Mouse (Mus musculus): ENCODE results near the gene Ergic1. TPM values are rescaled to one million over a fixed set of nuclear protein-coding genes. Genes with fewer than 3 reads are reported as not detected.
A peak's percentile ranks its signal among the peaks of the same experiment; 100 is the strongest.

The Ergic1 gene
- polyA plus RNA-seq, 2 experiments, result 157 to 222 TPM

DNA sequence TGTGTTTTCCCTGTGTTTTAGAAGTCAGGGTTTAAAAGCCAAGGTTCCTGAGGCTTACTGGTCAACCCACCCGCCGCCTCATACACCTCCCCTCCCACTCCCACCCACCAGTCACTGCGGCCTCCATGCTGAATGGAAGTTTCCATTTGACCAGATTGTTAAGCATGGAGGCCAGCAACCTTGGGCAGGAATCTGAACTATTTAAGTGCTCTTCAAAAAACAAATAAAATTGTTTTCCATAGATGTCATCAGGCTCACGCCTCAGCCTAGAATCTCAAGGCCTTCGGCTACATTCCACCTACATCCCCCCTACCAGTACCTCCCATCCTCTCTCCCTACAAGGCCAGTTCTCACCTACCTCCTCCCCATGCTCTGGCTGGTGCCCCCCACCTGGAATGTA, 57.2 kb downstream of the Ergic1 start:
- H3K9ac ChIP-seq (ENCODE audit: low read depth, low read length, severe bottlenecking), result no peak overlapping the region
- no peak overlapping the region for H3K27ac ChIP-seq (replicated peaks; ENCODE audit: low read depth, low read length)
- no peaks in the 10 kb centered on the region for H3K9me3 ChIP-seq (ENCODE audit: control insufficient read depth, low read length)
- peaks cover 52% of the 10 kb centered on the region for H3K36me3 ChIP-seq (ENCODE audit: control insufficient read depth, insufficient read depth, low read length)
- no peak for DNase-seq (ENCODE audit: low spot score)
- H3K4me1 ChIP-seq (ENCODE audit: control insufficient read depth, insufficient read depth, low read length), result peaks cover 2% of the 10 kb centered on the region; the same call in 1 of the 2 replicates
- no peak for ATAC-seq (ENCODE audit: low FRiP score, low read depth)
- H3K4me2 ChIP-seq (replicated peaks; ENCODE audit: low read depth, low read length, severe bottlenecking), result no peak overlapping the region
- no peaks in the 10 kb centered on the region for H3K27me3 ChIP-seq (ENCODE audit: control insufficient read depth, insufficient read depth, low read length)
- 81% methylated on average over 5 of the region's 5 CpGs for WGBS
- no peak overlapping the region for H3K4me3 ChIP-seq (replicated peaks; ENCODE audit: low read length)
- TF ChIP-seq POLR2A (IDR thresholded peaks at IDR 0.05; ENCODE audit: borderline replicate concordance, extremely low read depth, insufficient read depth, insufficient read length), result no peak

DNA sequence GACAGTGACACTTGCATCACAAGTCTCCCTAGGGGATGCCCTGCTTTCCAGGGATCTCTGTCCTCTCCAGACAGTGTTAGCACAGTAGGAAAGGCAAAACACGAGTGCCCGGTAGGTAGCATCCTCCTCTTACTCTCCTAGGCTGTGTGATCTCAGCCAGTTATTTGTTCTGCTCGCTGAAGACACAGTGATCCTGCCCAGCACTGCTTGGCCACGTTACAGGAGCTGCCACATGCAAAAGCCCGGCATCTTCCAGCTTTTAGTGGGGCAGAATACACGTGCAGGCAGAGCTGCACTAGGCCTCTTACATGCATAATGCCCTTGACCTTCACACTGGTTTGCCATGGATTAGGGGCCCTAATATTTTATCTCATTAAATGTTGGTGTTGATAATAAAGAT, 58.3 kb downstream of the Ergic1 start:
- no peak for DNase-seq (ENCODE audit: low spot score)

DNA sequence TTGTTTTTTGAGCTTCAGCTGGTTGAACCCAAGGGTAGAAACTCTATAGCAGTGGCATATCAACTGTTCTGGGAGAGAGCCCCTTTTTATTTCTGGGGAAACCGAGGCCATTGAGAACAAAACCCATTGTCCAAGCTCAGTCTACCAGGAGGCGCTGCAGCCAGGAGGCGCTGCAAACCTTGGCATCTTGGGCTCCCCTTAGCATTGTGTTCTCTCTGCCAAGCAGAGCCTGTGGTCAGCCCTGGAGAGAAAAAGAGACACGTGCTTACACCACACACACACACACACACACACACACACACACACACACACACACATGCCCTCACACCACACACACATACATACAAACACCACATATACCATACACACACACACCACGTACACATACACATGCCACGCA, 59.0 kb downstream of the Ergic1 start:
- H3K27ac ChIP-seq (replicated peaks; ENCODE audit: low read depth, low read length), result no peak overlapping the region
- TF ChIP-seq POLR2A (IDR thresholded peaks at IDR 0.05; ENCODE audit: borderline replicate concordance, extremely low read depth, insufficient read depth, insufficient read length), result no peak

More for the DNA sequence above, 58.3 kb downstream of the Ergic1 start:
- Histone ChIP-seq H3K9ac (ENCODE audit: low read depth, low read length, severe bottlenecking) (no peak overlapping the region), H3K9me3 (ENCODE audit: control insufficient read depth, low read length) (no peaks in the 10 kb centered on the region), H3K4me1 (ENCODE audit: control insufficient read depth, insufficient read depth, low read length) (peaks cover 2% of the 10 kb centered on the region; the same call in 1 of the 2 replicates), H3K4me3 (replicated peaks; ENCODE audit: low read length) (no peak overlapping the region), H3K27ac (replicated peaks; ENCODE audit: low read depth, low read length) (no peak overlapping the region), H3K36me3 (ENCODE audit: control insufficient read depth, insufficient read depth, low read length) (peaks cover 54% of the 10 kb centered on the region), H3K27me3 (ENCODE audit: control insufficient read depth, insufficient read depth, low read length) (no peaks in the 10 kb centered on the region), H3K4me2 (replicated peaks; ENCODE audit: low read depth, low read length, severe bottlenecking) (no peak overlapping the region)
- TF ChIP-seq POLR2A (IDR thresholded peaks at IDR 0.05; ENCODE audit: borderline replicate concordance, extremely low read depth, insufficient read depth, insufficient read length), result no peak
- no peak for ATAC-seq (ENCODE audit: low FRiP score, low read depth)
- 88% methylated on average over 6 of the region's 6 CpGs for WGBS

DNA sequence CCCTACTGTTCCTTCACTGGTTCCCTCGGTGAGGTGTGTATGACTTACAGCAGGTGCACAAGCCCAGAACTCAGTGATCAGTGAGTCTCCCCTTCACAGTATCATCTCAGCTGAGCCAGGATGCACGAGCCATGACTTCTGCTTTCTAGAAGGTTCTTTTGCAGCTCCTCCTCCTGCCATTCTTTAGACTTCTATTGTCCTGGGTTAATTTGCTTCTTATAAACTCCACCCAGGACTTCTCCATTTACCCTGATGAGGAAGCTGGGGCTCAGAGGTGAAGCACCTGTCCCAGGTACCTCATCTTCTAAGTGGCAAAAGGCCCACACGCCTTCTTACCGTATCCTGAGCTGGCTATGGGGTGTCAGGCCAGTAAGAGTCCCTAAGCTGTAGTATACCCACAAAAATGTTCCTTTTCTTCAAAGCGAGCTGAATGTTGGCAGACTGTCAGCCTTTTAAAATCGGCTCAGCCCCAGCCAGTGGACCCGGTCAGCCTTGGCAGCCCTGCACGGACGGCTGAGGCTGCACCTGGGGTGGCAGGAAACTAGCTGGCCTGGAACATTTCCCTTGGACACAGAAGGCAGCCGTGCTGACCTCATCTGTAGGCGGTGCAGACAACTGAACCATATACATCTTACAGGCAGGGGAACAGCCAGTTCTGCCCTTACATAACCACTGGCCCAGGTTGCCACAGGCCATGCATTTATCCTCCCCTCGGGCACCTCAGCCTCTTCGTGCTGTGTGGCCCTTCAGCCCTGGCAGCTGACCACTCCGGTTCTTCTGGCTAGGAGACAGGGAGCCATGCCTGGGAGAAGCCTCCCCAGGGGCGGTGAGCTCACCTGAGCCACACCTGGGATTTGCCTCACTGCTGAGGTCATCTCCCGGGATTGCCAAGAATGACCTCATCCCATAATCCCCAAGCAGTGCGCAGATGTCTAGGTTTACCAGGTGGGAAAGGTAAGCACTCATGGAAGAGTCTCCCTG, 59.8 kb downstream of the Ergic1 start:
- no peak overlapping the region for H3K9ac ChIP-seq (ENCODE audit: low read depth, low read length, severe bottlenecking)
- WGBS, result 67% methylated on average over 17 of the region's 17 CpGs
- peak overlapping the region; percentile 63 for H3K27ac ChIP-seq (replicated peaks; ENCODE audit: low read depth, low read length)

More for the DNA sequence above, 59.0 kb downstream of the Ergic1 start:
- peaks cover 56% of the 10 kb centered on the region for H3K36me3 ChIP-seq (ENCODE audit: control insufficient read depth, insufficient read depth, low read length)
- no peak overlapping the region for H3K4me2 ChIP-seq (replicated peaks; ENCODE audit: low read depth, low read length, severe bottlenecking)
- H3K27me3 ChIP-seq (ENCODE audit: control insufficient read depth, insufficient read depth, low read length), result no peaks in the 10 kb centered on the region
- no peak overlapping the region for H3K4me3 ChIP-seq (replicated peaks; ENCODE audit: low read length)
- DNase-seq (ENCODE audit: low spot score), result no peak
- H3K4me1 ChIP-seq (ENCODE audit: control insufficient read depth, insufficient read depth, low read length), result peaks cover 2% of the 10 kb centered on the region; the same call in 1 of the 2 replicates
- WGBS, result 95% methylated on average over 6 of the region's 6 CpGs
- no peak overlapping the region for H3K9ac ChIP-seq (ENCODE audit: low read depth, low read length, severe bottlenecking)
- no peaks in the 10 kb centered on the region for H3K9me3 ChIP-seq (ENCODE audit: control insufficient read depth, low read length)
- ATAC-seq (ENCODE audit: low FRiP score, low read depth), result no peak

GRCm38 (mm10) chr17:26621912-26622311, 60.6 kb downstream of the Ergic1 start:
- Histone ChIP-seq H3K9me3 (ENCODE audit: control insufficient read depth, low read length) (no peaks in the 10 kb centered on the region), H3K36me3 (ENCODE audit: control insufficient read depth, insufficient read depth, low read length) (peaks cover 57% of the 10 kb centered on the region), H3K4me3 (replicated peaks; ENCODE audit: low read length) (no peak overlapping the region), H3K27me3 (ENCODE audit: control insufficient read depth, insufficient read depth, low read length) (no peaks in the 10 kb centered on the region), H3K9ac (ENCODE audit: low read depth, low read length, severe bottlenecking) (no peak overlapping the region), H3K27ac (replicated peaks; ENCODE audit: low read depth, low read length) (no peak overlapping the region), H3K4me1 (ENCODE audit: control insufficient read depth, insufficient read depth, low read length) (peaks cover 2% of the 10 kb centered on the region; the same call in 1 of the 2 replicates), H3K4me2 (replicated peaks; ENCODE audit: low read depth, low read length, severe bottlenecking) (no peak overlapping the region)
- TF ChIP-seq POLR2A (IDR thresholded peaks at IDR 0.05; ENCODE audit: borderline replicate concordance, extremely low read depth, insufficient read depth, insufficient read length), result no peak
- 89% methylated on average over 5 of the region's 5 CpGs for WGBS
- no peak for ATAC-seq (ENCODE audit: low FRiP score, low read depth)
- DNase-seq (ENCODE audit: low spot score), result no peak

More for the DNA sequence above, 59.8 kb downstream of the Ergic1 start:
- peak; percentile 65 for DNase-seq (ENCODE audit: low spot score)
- ATAC-seq (ENCODE audit: low FRiP score, low read depth), result peak; percentile 45
- no peaks in the 10 kb centered on the region for H3K27me3 ChIP-seq (ENCODE audit: control insufficient read depth, insufficient read depth, low read length)
- no peak for TF ChIP-seq POLR2A (IDR thresholded peaks at IDR 0.05; ENCODE audit: borderline replicate concordance, extremely low read depth, insufficient read depth, insufficient read length)
- no peak overlapping the region for H3K4me2 ChIP-seq (replicated peaks; ENCODE audit: low read depth, low read length, severe bottlenecking)
- H3K4me1 ChIP-seq (ENCODE audit: control insufficient read depth, insufficient read depth, low read length), result peaks cover 2% of the 10 kb centered on the region; the same call in 1 of the 2 replicates
- peaks cover 58% of the 10 kb centered on the region for H3K36me3 ChIP-seq (ENCODE audit: control insufficient read depth, insufficient read depth, low read length)
- no peak overlapping the region for H3K4me3 ChIP-seq (replicated peaks; ENCODE audit: low read length)
- H3K9me3 ChIP-seq (ENCODE audit: control insufficient read depth, low read length), result no peaks in the 10 kb centered on the region

All from limb, embryonic 14.5 days (tissue).